Mouse (Mus musculus) heart, adult 2 months (tissue): Measurements from ENCODE around the gene Iffo2.

ENCODE experiments used
- CTCF ChIP-seq: fragments of 200-600 bp; IDR thresholded peaks from 2 replicates; pipeline ENCODE4 v1.8.1; 2022; ENCODE audit warnings: antibody characterized with exemption, mild to moderate bottlenecking, moderate library complexity
- EP300 ChIP-seq: fragments of 200-500 bp; IDR thresholded peaks from 2 replicates; pipeline ENCODE4 v1.6.1; 2011; ENCODE audit warnings: low read depth, low read length, control low read depth; ENCODE audit not compliant: insufficient read depth
- POLR2A ChIP-seq: fragments of 200-500 bp; IDR thresholded peaks from 2 replicates; pipeline ENCODE4 v1.6.1; 2011; ENCODE audit warnings: mild to moderate bottlenecking, low read depth, low read length, control low read depth; ENCODE audit not compliant: insufficient read depth

- TF ChIP-seq CTCF (no peak), POLR2A (no peak), EP300 (no peak)
These were observed 15.4 kb downstream of the Iffo2 start for GRCm38 (mm10) chr4:139545791-139546190.
